Mouse (Mus musculus) left cerebral cortex, adult 11 months (tissue): Measurements from ENCODE around the gene Sept9.
"Not testable (repeated sequence)": the region's sequence is repeated elsewhere in the genome, so short reads cannot be mapped to it uniquely, and the experiment has no call there.

Source experiments
- DNase-seq: peaks from one replicate; pipeline ENCODE4 v3.0.0; 2022; ENCODE audit warnings: low spot score

The Sept9 gene

GRCm38 (mm10) chr11:117313446-117313845 is 114.0 kb downstream of the Sept9 start:
- DNase-seq: no peak

- DNase-seq: no peak
These were observed 114.6 kb downstream of the Sept9 start for GRCm38 (mm10) chr11:117314026-117314425.

- no peak for DNase-seq
These were observed 115.1 kb downstream of the Sept9 start for GRCm38 (mm10) chr11:117314520-117314919.

- DNase-seq: no peak
These were observed 115.8 kb downstream of the Sept9 start for GRCm38 (mm10) chr11:117315309-117315708.

- no peak for DNase-seq
These were observed 117.2 kb downstream of the Sept9 start for GRCm38 (mm10) chr11:117316441-117317331.

- no peak for DNase-seq
These were observed 118.1 kb downstream of the Sept9 start for GRCm38 (mm10) chr11:117317429-117318101.

- no peak for DNase-seq
These were observed 118.7 kb downstream of the Sept9 start for GRCm38 (mm10) chr11:117318202-117318601.

GRCm38 (mm10) chr11:117318731-117319542 is 119.5 kb downstream of the Sept9 start:
- DNase-seq: no peak

- no peak for DNase-seq
These were observed 120.3 kb downstream of the Sept9 start for GRCm38 (mm10) chr11:117319543-117320335.

- no peak for DNase-seq
These were observed 121.0 kb downstream of the Sept9 start for GRCm38 (mm10) chr11:117320482-117320881.

- no peak for DNase-seq
These were observed 122.0 kb downstream of the Sept9 start for GRCm38 (mm10) chr11:117321311-117321971.

- DNase-seq: no peak
These were observed 122.8 kb downstream of the Sept9 start for GRCm38 (mm10) chr11:117322311-117322710.

GRCm38 (mm10) chr11:117322730-117323579 is 123.5 kb downstream of the Sept9 start:
- DNase-seq: no peak

- DNase-seq: no peak
These were observed 124.6 kb downstream of the Sept9 start for GRCm38 (mm10) chr11:117323976-117324574.

GRCm38 (mm10) chr11:117324718-117325117 is 125.3 kb downstream of the Sept9 start:
- not testable (repeated sequence) for DNase-seq

- no peak for DNase-seq
These were observed 125.6 kb downstream of the Sept9 start for GRCm38 (mm10) chr11:117325131-117325467.

- no peak for DNase-seq
These were observed 126.1 kb downstream of the Sept9 start for GRCm38 (mm10) chr11:117325468-117326139.

GRCm38 (mm10) chr11:117326140-117326725 is 126.8 kb downstream of the Sept9 start:
- DNase-seq: no peak
